Mouse (Mus musculus) heart, embryonic 10.5 days (tissue): Measurements from ENCODE around the gene Plscr2. TPM values are rescaled to one million over a fixed set of nuclear protein-coding genes. Genes with fewer than 3 reads are reported as not detected.

Experiments
- DNase-seq: peaks from one replicate; pipeline ENCODE4 v3.0.0-alpha.2; 2017; ENCODE audit warnings: low spot score
- H3K27ac ChIP-seq: fragments of 300-500 bp; sonication (generic); 2 replicates; pipeline ENCODE4 v1.5.1; 2016; ENCODE audit warnings: mild to moderate bottlenecking
- H3K27me3 ChIP-seq: fragments of 300-500 bp; sonication (generic); 2 replicates; pipeline ENCODE4 v1.6.1; 2016; ENCODE audit warnings: mild to moderate bottlenecking; ENCODE audit not compliant: poor library complexity, insufficient read depth, severe bottlenecking
- H3K36me3 ChIP-seq: fragments of 300-500 bp; sonication (generic); 2 replicates; pipeline ENCODE4 v1.6.1; 2016; ENCODE audit warnings: mild to moderate bottlenecking, moderate library complexity
- H3K4me1 ChIP-seq: fragments of 300-500 bp; sonication (generic); 2 replicates; pipeline ENCODE4 v1.6.1; 2016; ENCODE audit warnings: mild to moderate bottlenecking
- H3K4me3 ChIP-seq: fragments of 300-500 bp; sonication (generic); 2 replicates; pipeline ENCODE4 v1.5.1; 2016; ENCODE audit warnings: mild to moderate bottlenecking, moderate library complexity
- H3K9me3 ChIP-seq: fragments of 300-500 bp; sonication (generic); 2 replicates; pipeline ENCODE4 v1.6.1; 2016; ENCODE audit warnings: mild to moderate bottlenecking, moderate library complexity
- WGBS: fragments of 180-500 bp; shearing (Covaris S2); methylation state at CpG from one replicate; pipeline ENCODE4 v1.1.7; 2016; 5-methylcytosine and 5-hydroxymethylcytosine counted together
- polyA plus RNA-seq: library from polyadenylated mRNA; unstranded; fragments of >200 nt; fragmentation: Nextera tagmentation; extraction: Ambion mirVana; gene quantifications from 2 replicates; pipeline ENCODE4 v1.2.1, GENCODE M21; 2016

The Plscr2 gene
- polyA plus RNA-seq, 1 experiment from 2014 or later: 0.85 TPM

DNA sequence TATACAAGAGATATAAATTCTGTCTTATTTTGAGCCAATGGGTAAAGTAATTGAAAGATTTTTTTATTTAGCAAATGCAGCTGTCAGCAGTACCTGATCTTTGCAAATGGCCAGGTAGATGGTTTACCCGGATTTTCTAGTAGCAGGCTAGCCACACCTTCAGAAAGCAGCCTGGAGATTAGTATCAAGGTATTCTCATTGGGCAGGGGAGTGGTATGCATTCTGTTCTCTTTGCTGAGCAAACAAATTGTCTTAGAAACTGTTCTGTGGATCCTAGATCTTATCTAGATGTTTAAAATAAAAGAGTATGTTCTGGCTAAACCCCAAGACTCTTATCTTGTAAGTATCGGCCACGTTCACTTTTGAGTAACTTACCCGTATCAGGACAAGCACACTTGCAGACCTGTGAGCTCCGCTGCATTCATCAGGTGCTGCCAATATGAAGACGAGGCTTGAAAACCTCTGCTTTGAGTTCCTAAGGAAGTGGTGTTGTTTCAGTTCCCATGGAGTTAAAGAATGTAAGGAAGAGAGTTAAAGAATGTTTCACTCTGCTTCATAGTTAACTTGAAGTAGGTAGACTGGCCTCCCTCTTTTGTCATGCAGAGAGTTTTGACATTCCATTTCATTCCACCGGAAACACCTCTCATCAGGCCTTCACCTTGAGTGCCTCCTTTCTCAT lies 14.8 kb upstream of the Plscr2 start:
- H3K9me3 ChIP-seq: no peaks in the 10 kb centered on the region
- 70% methylated on average over 7 of the region's 7 CpGs for WGBS
- DNase-seq: no peak
- H3K27ac ChIP-seq: no peak overlapping the region
- peaks cover 33% of the 10 kb centered on the region for H3K36me3 ChIP-seq
- H3K4me1 ChIP-seq: no peaks in the 10 kb centered on the region
- no peaks in the 10 kb centered on the region for H3K27me3 ChIP-seq
- no peak overlapping the region for H3K4me3 ChIP-seq

DNA sequence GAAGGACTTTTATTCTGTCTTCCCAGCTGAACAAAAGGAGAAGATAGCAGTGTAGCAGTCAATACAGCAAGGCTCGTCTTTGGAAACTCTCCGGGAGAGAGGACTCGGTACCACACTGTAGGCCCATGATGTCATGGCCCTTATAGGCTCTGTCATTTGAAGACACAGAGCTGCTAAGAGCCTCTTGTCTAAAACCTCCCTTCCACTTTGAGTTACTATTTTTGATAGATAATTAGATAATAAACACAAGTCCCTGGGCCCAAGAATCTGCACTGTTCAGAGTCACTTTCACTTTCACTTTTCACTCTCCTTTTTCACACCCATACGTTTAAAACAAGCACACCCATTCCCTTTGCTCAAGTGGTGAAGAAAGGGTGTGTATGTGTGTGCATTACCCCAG lies 9.7 kb upstream of the Plscr2 start:
- Histone ChIP-seq H3K4me1 (no peaks in the 10 kb centered on the region), H3K36me3 (peaks cover 63% of the 10 kb centered on the region), H3K4me3 (no peak overlapping the region), H3K9me3 (no peaks in the 10 kb centered on the region), H3K27ac (no peak overlapping the region), H3K27me3 (no peaks in the 10 kb centered on the region)
- DNase-seq: no peak
- WGBS: 75% methylated on average over 4 of the region's 4 CpGs

DNA sequence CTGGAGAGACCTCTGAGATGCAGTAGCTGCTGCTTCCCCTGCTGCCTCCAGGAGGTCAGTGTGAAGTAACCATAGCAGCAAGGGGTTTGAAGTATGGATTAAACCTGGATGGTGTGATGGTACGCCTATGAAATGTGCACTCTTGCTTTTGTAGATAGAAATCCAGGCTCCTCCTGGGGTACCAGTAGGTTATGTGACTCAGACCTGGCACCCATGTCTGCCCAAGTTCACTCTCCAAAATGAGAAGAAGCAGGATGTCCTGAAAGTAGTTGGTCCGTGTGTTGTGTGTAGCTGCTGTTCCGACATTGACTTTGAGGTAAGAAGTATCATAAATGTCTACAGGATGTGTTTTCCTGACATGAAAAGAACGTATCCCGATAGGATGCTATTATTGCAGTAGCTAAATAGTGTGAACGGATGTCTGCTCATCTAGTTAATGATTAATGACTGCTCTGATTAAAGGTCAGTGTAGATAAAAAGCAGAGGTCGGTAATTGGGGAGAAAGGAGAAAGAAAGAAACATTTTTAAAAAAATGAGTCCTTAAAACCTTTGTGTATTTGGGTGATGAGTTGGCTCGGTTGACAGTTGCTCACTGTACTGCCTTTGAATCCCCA lies 8.7 kb upstream of the Plscr2 start:
- no peaks in the 10 kb centered on the region for H3K4me1 ChIP-seq
- WGBS: 85% methylated on average over 8 of the region's 8 CpGs
- peaks cover 66% of the 10 kb centered on the region for H3K36me3 ChIP-seq
- no peak overlapping the region for H3K4me3 ChIP-seq
- H3K27me3 ChIP-seq: no peaks in the 10 kb centered on the region
- no peak for DNase-seq
- no peaks in the 10 kb centered on the region for H3K9me3 ChIP-seq
- no peak overlapping the region for H3K27ac ChIP-seq

DNA sequence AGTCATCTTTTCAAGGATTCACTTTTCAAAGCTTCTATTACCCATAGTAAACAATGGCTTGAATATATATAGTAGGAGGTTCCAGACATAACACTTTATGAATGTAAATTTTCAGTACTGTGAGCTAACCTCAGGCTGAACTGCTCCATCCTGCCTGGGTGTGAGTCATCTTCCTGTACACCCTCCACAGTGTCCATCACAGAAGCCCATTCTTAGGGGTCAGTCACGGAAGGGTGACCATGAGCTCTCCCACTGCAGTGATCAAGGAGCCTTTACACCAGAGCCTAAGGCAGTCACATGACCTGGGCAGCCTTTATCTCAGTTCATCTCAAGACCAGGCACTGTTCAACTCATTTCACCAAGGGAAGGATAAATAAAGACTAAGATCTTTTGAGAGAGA lies 7.7 kb upstream of the Plscr2 start:
- H3K9me3 ChIP-seq: no peaks in the 10 kb centered on the region
- no peak for DNase-seq
- H3K36me3 ChIP-seq: peaks cover 62% of the 10 kb centered on the region
- H3K4me3 ChIP-seq: no peak overlapping the region
- H3K27me3 ChIP-seq: no peaks in the 10 kb centered on the region
- no peaks in the 10 kb centered on the region for H3K4me1 ChIP-seq
- WGBS: 66% methylated on average over 1 of the region's 1 CpGs
- no peak overlapping the region for H3K27ac ChIP-seq

DNA sequence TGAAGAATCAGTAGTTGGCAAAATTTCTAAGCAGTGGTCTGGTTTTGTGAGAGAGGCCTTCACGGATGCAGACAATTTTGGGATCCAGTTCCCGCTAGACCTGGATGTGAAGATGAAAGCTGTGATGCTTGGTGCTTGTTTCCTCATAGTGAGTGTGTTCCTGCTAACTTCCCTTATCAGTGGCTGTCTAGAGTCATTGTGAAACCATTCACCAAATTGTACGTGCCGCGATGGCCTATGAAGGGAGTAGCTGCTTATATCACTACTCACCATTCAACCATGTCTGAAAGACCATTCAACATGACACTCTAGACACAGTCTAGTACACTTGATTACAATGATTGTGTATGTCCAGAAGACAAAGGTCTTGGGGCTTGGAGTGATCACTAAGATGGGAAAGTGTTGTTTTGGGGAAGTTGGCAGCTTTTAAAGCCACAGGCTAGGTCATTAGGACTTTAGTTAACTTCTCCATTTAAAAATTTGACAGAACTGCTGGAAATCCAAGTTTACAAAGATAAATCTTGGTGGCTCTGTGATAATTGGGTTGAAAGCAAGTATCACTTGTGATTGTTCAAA lies 5.5 kb upstream of the Plscr2 start:
- no peak overlapping the region for H3K4me3 ChIP-seq
- H3K9me3 ChIP-seq: no peaks in the 10 kb centered on the region
- H3K4me1 ChIP-seq: 0 out of 2 replicates have a peak, but pooled peaks cover 6% of the 10 kb centered on the region
- H3K27ac ChIP-seq: no peak overlapping the region
- H3K27me3 ChIP-seq: no peaks in the 10 kb centered on the region
- WGBS: 88% methylated on average over 5 of the region's 5 CpGs
- no peak for DNase-seq
- peaks cover 58% of the 10 kb centered on the region for H3K36me3 ChIP-seq

DNA sequence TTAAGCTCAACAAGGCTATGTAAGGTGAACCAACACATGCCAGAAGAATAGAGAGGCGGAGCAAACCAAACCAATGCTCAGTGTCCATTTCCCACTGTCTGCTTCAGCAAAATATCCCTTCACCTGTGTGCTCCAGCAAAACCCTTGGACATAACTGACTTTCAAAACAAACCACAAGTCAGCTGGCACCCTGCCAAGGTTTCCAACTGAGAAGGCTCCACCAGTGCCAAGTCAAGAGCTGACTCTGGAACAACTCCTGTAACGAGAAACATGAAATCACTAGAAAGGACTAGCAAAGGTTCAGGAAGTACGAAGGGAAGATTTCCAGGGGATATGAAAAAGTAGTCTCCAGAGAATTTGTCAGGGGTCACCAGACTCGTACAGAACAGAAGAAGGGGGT lies 4.5 kb upstream of the Plscr2 start:
- WGBS: 66% methylated on average over 4 of the region's 4 CpGs
- no peaks in the 10 kb centered on the region for H3K27me3 ChIP-seq
- H3K9me3 ChIP-seq: no peaks in the 10 kb centered on the region
- H3K27ac ChIP-seq: no peak overlapping the region; the same call in 1 of the 2 replicates
- DNase-seq: no peak
- H3K4me3 ChIP-seq: no peak overlapping the region
- H3K4me1 ChIP-seq: peaks cover 9% of the 10 kb centered on the region
- H3K36me3 ChIP-seq: peaks cover 55% of the 10 kb centered on the region

DNA sequence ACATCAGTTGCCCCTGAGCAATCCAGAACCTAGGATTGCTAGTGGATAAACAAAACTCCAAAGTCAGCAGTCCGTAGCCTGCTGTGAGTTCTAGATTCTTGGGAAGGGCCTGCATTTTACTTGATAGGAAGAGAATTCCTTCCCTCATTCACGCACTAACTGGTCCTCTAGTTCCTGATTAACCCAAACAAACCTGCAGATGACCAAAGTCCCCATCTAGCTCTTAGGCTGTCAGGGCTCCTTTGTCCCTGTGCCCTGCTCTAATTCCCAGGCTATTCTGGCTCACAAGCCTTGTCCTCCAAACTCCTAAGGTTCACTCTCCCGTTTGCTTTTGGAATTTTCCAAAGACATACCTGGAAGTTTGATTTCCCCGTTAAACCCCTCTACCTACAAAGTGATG lies 2.8 kb upstream of the Plscr2 start:
- no peaks in the 10 kb centered on the region for H3K9me3 ChIP-seq
- H3K27ac ChIP-seq: no peak overlapping the region
- peaks cover 13% of the 10 kb centered on the region for H3K4me1 ChIP-seq
- no peak overlapping the region for H3K4me3 ChIP-seq
- no peaks in the 10 kb centered on the region for H3K27me3 ChIP-seq
- peaks cover 40% of the 10 kb centered on the region for H3K36me3 ChIP-seq
- DNase-seq: no peak
- 88% methylated on average over 4 of the region's 4 CpGs for WGBS

DNA sequence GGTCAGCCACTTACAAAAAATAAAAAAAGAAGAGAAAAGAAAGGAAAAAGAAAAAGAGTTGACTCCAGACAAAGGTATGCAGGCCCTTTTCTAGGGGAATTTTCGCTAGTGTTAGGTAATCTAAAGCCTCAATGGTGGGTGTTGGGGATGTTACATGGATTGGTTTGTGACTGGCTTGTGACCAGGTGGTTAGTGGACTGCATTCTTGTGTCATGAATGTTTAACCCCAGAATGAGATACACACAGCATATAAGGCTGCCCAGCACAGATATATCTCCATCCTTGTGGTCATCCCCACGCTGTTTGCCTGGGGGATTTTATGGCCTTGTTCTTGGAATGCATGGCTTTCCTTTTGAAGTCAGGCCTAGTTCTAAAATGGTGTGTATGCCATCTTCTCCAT lies 2.1 kb upstream of the Plscr2 start:
- H3K4me1 ChIP-seq: peaks cover 13% of the 10 kb centered on the region
- H3K27me3 ChIP-seq: no peaks in the 10 kb centered on the region
- no peaks in the 10 kb centered on the region for H3K9me3 ChIP-seq
- no peak overlapping the region for H3K4me3 ChIP-seq
- WGBS: 81% methylated on average over 2 of the region's 2 CpGs
- H3K27ac ChIP-seq: no peak overlapping the region
- DNase-seq: no peak
- peaks cover 34% of the 10 kb centered on the region for H3K36me3 ChIP-seq

DNA sequence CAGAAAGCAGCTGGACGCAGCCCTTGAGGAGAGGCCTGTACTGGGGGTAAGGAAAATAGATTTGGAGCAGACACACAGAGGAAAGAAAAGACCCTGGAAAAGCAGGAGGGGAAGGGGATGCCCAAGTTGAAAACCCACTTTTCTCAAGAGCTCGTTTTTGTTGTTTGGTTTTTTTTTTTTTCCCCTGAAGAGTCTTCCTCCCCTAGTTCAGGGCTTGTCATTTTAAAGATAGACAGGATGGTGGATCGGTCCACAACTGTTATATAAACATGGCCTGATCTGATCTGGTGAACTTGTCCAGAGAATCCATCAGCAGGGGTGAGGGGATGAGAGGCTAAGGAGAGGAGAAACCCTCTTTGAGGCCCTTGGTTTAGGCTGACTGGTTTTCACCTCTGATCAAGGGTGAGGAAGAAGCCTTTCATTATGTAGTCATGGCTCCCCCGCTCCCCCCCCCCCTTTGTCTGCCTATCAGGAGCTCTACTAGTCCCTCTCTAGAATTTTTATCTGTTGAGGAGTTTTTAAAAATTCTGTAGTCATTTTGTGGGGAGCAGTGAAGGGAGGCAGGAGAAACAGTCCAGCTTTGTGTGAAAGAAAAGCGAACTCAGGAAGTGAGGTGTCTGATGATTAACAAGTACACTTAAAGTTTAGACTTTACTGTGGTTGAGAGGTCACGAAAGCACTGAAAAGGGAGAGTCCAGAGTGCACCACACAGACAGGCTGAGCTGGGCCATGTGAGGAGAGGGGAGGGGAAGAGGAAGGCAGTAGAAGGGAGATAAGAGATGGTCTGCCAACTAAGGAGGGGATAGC lies 1.2 kb upstream of the Plscr2 start:
- Histone ChIP-seq H3K9me3 (no peaks in the 10 kb centered on the region), H3K4me3 (no peak overlapping the region), H3K4me1 (peaks cover 13% of the 10 kb centered on the region), H3K36me3 (peaks cover 25% of the 10 kb centered on the region), H3K27ac (peak overlapping the region; percentile 19; the same call in 1 of the 2 replicates), H3K27me3 (no peaks in the 10 kb centered on the region)
- WGBS: 53% methylated on average over 6 of the region's 6 CpGs
- no peak for DNase-seq

DNA sequence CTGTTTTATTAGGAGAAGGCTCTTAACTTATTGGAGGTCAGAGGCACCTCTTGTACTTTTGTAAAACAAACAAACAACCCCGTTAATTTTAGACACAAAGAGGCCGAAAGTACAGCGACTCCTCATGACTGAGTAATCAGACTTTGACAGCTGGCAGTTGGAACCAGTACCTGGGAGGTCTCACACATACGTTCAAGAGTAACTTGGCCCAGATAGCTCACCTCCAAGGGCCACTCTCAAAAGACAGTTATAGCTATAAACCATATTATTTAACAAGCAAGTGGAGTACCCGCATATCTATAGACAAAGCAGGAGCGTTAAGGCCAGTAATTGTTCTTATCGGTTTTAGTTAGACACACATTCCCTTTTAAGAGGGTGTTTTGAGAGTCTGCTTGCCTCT lies 958 bp downstream of the Plscr2 start:
- peak overlapping the region; percentile 78; the same call in 1 of the 2 replicates for H3K27ac ChIP-seq
- 0 out of 2 replicates have a peak, but pooled peaks cover 4% of the 10 kb centered on the region for H3K36me3 ChIP-seq
- H3K4me3 ChIP-seq: no peak overlapping the region
- WGBS: 68% methylated on average over 7 of the region's 7 CpGs
- H3K9me3 ChIP-seq: no peaks in the 10 kb centered on the region
- no peak for DNase-seq
- H3K4me1 ChIP-seq: peaks cover 13% of the 10 kb centered on the region
- no peaks in the 10 kb centered on the region for H3K27me3 ChIP-seq

DNA sequence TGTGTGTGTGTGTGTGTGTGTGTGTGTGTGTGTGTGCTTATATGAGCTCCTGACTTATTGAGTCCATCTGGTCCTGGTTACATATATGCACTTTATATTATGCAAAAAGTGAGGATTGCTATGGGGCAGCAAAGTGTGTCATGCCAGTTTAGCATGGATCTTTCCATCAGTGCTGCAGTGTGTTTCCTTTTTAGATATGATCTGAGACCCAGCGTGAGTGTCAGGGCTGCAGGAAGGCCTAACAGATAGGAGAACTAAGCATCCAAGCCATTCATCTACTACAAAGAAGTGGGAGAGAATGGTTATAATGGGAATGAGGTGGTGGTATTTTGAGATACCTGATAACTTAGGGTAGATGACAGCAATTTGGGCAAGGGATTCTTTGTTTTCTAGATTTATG lies 4.6 kb downstream of the Plscr2 start:
- H3K36me3 ChIP-seq: no peaks in the 10 kb centered on the region
- peaks cover 8% of the 10 kb centered on the region for H3K4me1 ChIP-seq
- WGBS: 48% methylated on average over 1 of the region's 1 CpGs
- no peak for DNase-seq
- H3K9me3 ChIP-seq: no peaks in the 10 kb centered on the region
- no peak overlapping the region for H3K4me3 ChIP-seq
- H3K27ac ChIP-seq: no peak overlapping the region
- H3K27me3 ChIP-seq: no peaks in the 10 kb centered on the region

DNA sequence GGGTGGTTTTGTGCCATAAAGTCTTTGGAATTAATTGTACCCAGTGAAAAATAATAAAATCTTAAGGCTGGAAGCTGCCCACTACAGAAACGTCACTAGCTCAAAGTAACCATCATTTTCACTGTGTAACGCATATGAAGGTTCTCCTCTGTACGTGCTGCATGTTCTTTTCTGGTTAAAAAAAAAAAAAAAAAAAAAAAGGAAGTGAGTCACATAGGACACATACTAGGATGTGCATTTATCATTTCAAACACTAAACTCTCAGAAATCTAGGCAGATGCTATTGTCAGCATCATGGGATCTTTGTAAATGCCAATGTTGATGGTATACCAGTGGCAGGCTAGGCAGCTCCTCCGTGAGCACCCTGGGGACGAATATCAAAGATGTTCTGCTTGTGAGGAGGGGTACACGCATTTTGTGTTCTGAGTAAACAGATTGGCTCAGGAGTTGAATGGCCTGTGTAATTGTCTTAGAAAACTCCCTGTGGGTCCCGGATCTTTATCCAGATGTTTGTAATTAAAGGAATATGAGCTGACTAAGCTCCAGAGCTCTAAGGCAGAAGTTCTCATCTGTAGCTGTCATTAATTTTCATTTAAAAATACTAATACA lies 7.3 kb downstream of the Plscr2 start:
- no peaks in the 10 kb centered on the region for H3K4me1 ChIP-seq
- 53% methylated on average over 7 of the region's 7 CpGs for WGBS
- no peak overlapping the region for H3K4me3 ChIP-seq
- DNase-seq: no peak
- no peaks in the 10 kb centered on the region for H3K9me3 ChIP-seq
- no peaks in the 10 kb centered on the region for H3K36me3 ChIP-seq
- H3K27me3 ChIP-seq: no peaks in the 10 kb centered on the region
- no peak overlapping the region for H3K27ac ChIP-seq
